Comparison of ENCODE assay signal across 8 mouse cellular contexts in genomic region chr8:126929607-126930161, GRCm38 (mm10). TPM values are rescaled to one million over a fixed set of nuclear protein-coding genes. Genes with fewer than 3 reads are reported as not detected.
DNase-seq lines count a peak whose midpoint lies in the region; ATAC-seq lines count a peak whose summit lies in the region.

No protein-coding gene starts in this region.

- intact Hi-C loops in heart, postnatal 25 days (cut with DNase I), result loop anchor here (2.0 kb wide), 1 partner anchor 45 kb away; no protein-coding TSS in a partner anchor

- DNase-seq in heart, adult 11 months, result peak; percentile 93
- no peak for DNase-seq in heart, postnatal 25 days (ENCODE audit: low spot score)
- DNase-seq in WW6 (ENCODE audit: low read depth, low spot score), result peak; percentile 68
- peak; percentile 50 to 75 for DNase-seq in cerebellum, postnatal 36 days
- peak; percentile 55 to 80 for DNase-seq in layer of hippocampus, adult 18-20 months (ENCODE audit: low spot score in 2 of 2)
- peak; percentile 83 for DNase-seq in lung, postnatal 14 days
- DNase-seq in skeletal muscle tissue, adult 2 months (ENCODE audit: low read depth, low spot score), result peak; percentile 55

- peak; percentile 84 for ATAC-seq in granulocyte monocyte progenitor cell, adult 5-6 weeks (replicated peaks; ENCODE audit: poor library complexity, severe bottlenecking)

RNA-seq across cellular contexts. Expression of gene Tomm20, which starts 16.0 kb away (rescaled TPM):
- 10 to 100 TPM; 76.2 to 76.4 TPM for total RNA-seq in heart, postnatal 25 days (2021)
- 72.5 and 80.0 TPM in 2 replicates for total RNA-seq in granulocyte monocyte progenitor cell, adult 5-6 weeks (2014; fragmentation: Nextera tagmentation)
- 237 and 273 TPM in 2 replicates for total RNA-seq in granulocyte monocyte progenitor cell, adult 5-6 weeks (2017)
- 100 to 1,000 TPM; 214 TPM for total RNA-seq in layer of hippocampus, adult 18-20 months (2021)

RNA-seq across cellular contexts. Expression of gene Rbm34, which starts 41.2 kb away (rescaled TPM):
- 1 to 10 TPM; 2.6 to 2.8 TPM for total RNA-seq in heart, postnatal 25 days (2021)
- 27.7 and 28.9 TPM in 2 replicates for total RNA-seq in granulocyte monocyte progenitor cell, adult 5-6 weeks (2014; fragmentation: Nextera tagmentation)
- total RNA-seq in granulocyte monocyte progenitor cell, adult 5-6 weeks (2017), result 41.9 and 44.5 TPM in 2 replicates
- 10 to 100 TPM; 13.1 to 13.6 TPM for total RNA-seq in layer of hippocampus, adult 18-20 months (2021)
